16 mouse cellular contexts compared by ENCODE assay signal in the genomic region with DNA sequence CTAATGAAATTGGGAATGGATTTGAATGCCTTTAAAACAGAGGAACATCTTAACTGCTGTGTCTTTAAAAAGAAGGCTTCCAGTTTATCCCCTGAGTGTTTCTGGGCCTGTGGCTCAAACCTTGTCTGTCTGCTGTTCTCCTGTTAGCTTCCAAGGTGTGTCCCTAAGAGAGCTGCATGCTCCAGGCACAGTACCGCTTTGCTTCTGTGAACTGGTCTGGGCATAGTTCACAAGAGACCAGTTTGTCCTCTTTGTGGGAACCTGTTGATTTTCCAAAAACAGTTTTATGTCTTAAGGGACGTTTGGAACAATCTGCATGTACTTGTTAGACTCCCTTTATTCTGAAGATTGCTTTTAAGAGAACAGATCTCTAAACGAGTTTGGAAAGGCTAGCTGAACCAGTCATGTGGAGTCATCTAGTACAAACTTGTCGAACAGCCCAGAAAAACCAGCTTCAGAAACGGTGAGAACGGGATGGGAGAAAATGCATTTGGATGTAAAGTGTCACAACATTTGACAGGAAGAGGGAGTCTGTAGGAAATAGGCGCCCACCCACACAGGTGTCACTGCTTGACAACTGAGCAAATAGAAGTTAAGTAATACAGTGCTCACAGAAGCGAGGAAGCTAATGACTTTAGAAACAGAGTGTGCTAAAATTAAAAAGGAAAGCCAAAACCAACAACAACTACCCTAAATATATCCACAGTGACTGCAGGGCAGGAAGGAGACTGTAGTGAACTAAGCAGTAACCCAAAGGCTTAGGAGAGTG. TPM values are rescaled to one million over a fixed set of nuclear protein-coding genes. Genes with fewer than 3 reads are reported as not detected.
DNase-seq lines count a peak whose midpoint lies in the region; ATAC-seq and TF ChIP-seq lines count a peak whose summit lies in the region.
"Had no signal": no experiment of that assay in that cellular context is flagged by ENCODE, and none has a peak within 500 bp of the region (broad histone marks: within the 10 kb centered on the region; RNA-seq: fewer than 3 reads in every experiment).

No protein-coding gene starts in this region.

- TF ChIP-seq CTCF in liver, postnatal 0 days (IDR thresholded peaks at IDR 0.05; ENCODE audit: low read depth): no peak

- H3K4me3 ChIP-seq in kidney, embryonic 14.5 days (ENCODE audit: low read length): no peak overlapping the region
- peak overlapping the region; percentile 28 for H3K4me3 ChIP-seq in megakaryocyte, embryonic 14.5 days (replicated peaks)
- H3K4me3 ChIP-seq in embryonic facial prominence, embryonic 15.5 days (replicated peaks): no peak overlapping the region
- no peak overlapping the region for H3K4me3 ChIP-seq in liver, postnatal 0 days (ENCODE audit: low read depth, low read length)
- H3K4me3 ChIP-seq in hindbrain, embryonic 14.5 days (replicated peaks; ENCODE audit: low read length): no peak overlapping the region
- H3K4me3 ChIP-seq: erythroblast, embryonic 14.5 days; heart, adult 2 months; hindbrain, embryonic 12.5 days had no signal

- DNase-seq in kidney, adult 8-10 months: no peak
- DNase-seq in liver, postnatal 0 days: no peak
- DNase-seq in lung, postnatal 25 days (ENCODE audit: low spot score): no peak
- DNase-seq in hindbrain, embryonic 14.5 days (ENCODE audit: low spot score): no peak
- DNase-seq: adrenal gland, postnatal 14 days; cerebellum, adult 8-10 months; heart, adult 2 months; lung, adult 2 months; right cerebral cortex, postnatal 14 days had no signal

- H3K9me3 ChIP-seq in kidney, embryonic 14.5 days (ENCODE audit: control insufficient read depth, low read length): no peaks in the 10 kb centered on the region
- H3K9me3 ChIP-seq in megakaryocyte, embryonic 14.5 days: no peaks in the 10 kb centered on the region
- H3K9me3 ChIP-seq in embryonic facial prominence, embryonic 15.5 days (replicated peaks): no peaks in the 10 kb centered on the region
- H3K9me3 ChIP-seq in liver, postnatal 0 days (ENCODE audit: low read length): no peaks in the 10 kb centered on the region
- no peaks in the 10 kb centered on the region for H3K9me3 ChIP-seq in hindbrain, embryonic 14.5 days (ENCODE audit: control insufficient read depth, low read length)
- H3K9me3 ChIP-seq: hindbrain, embryonic 12.5 days had no signal

- no peak overlapping the region for H3K4me2 ChIP-seq in kidney, embryonic 14.5 days (replicated peaks; ENCODE audit: low read depth, low read length)
- H3K4me2 ChIP-seq in embryonic facial prominence, embryonic 15.5 days (replicated peaks): 0 out of 2 replicates have a peak overlapping the region, but pooled peaks have one; percentile 10
- no peak overlapping the region for H3K4me2 ChIP-seq in liver, postnatal 0 days (ENCODE audit: low read depth, low read length)
- no peak overlapping the region for H3K4me2 ChIP-seq in hindbrain, embryonic 14.5 days (replicated peaks)
- H3K4me2 ChIP-seq: hindbrain, embryonic 12.5 days had no signal

- no peaks in the 10 kb centered on the region for H3K27me3 ChIP-seq in kidney, embryonic 14.5 days (ENCODE audit: control insufficient read depth, insufficient read depth, low read length)
- no peaks in the 10 kb centered on the region for H3K27me3 ChIP-seq in megakaryocyte, embryonic 14.5 days (replicated peaks)
- H3K27me3 ChIP-seq in embryonic facial prominence, embryonic 15.5 days: no peaks in the 10 kb centered on the region
- H3K27me3 ChIP-seq in liver, postnatal 0 days (ENCODE audit: insufficient read depth, low read length): no peaks in the 10 kb centered on the region
- H3K27me3 ChIP-seq in hindbrain, embryonic 14.5 days (ENCODE audit: control insufficient read depth, insufficient read depth, low read length): no peaks in the 10 kb centered on the region
- H3K27me3 ChIP-seq: hindbrain, embryonic 12.5 days had no signal

- 0 out of 2 replicates have a peak, but pooled peaks have one; percentile 39 for ATAC-seq in kidney, embryonic 14.5 days (ENCODE audit: low FRiP score, low TSS enrichment)
- ATAC-seq in megakaryocyte, adult 5-6 weeks (ENCODE audit: poor library complexity, severe bottlenecking): no peak
- 0 out of 2 replicates have a peak, but pooled peaks have one; percentile 60 for ATAC-seq in embryonic facial prominence, embryonic 15.5 days (ENCODE audit: insufficient number of reproducible peaks, low FRiP score, low TSS enrichment, low read depth)
- peak; percentile 59 for ATAC-seq in liver, postnatal 0 days
- no peak for ATAC-seq in hindbrain, embryonic 14.5 days (ENCODE audit: low FRiP score)
- ATAC-seq: intestine, embryonic 16.5 days had no signal

- TF ChIP-seq EP300 in liver, postnatal 0 days (IDR thresholded peaks at IDR 0.05; ENCODE audit: low read depth): no peak

- H3K4me1 ChIP-seq in kidney, embryonic 14.5 days (ENCODE audit: control insufficient read depth, insufficient read depth, low read length): 0 out of 2 replicates have a peak, but pooled peaks cover 5% of the 10 kb centered on the region
- peaks cover 69% of the 10 kb centered on the region for H3K4me1 ChIP-seq in megakaryocyte, embryonic 14.5 days
- no peaks in the 10 kb centered on the region for H3K4me1 ChIP-seq in embryonic facial prominence, embryonic 15.5 days
- H3K4me1 ChIP-seq in liver, postnatal 0 days (ENCODE audit: insufficient read depth): peaks cover 19% of the 10 kb centered on the region
- H3K4me1 ChIP-seq in hindbrain, embryonic 14.5 days (replicated peaks; ENCODE audit: control insufficient read depth, insufficient read depth, low read length): no peaks in the 10 kb centered on the region

- H3K36me3 ChIP-seq in kidney, embryonic 14.5 days (ENCODE audit: control insufficient read depth, insufficient read depth, low read length): peaks cover 11% of the 10 kb centered on the region; the same call in 1 of the 2 replicates
- H3K36me3 ChIP-seq in megakaryocyte, embryonic 14.5 days (replicated peaks; ENCODE audit: low read length): peaks cover 70% of the 10 kb centered on the region
- H3K36me3 ChIP-seq in embryonic facial prominence, embryonic 15.5 days: peaks cover 9% of the 10 kb centered on the region; the same call in 1 of the 2 replicates
- peaks cover 11% of the 10 kb centered on the region; the same call in 1 of the 2 replicates for H3K36me3 ChIP-seq in liver, postnatal 0 days (replicated peaks; ENCODE audit: insufficient read depth, low read length)
- peaks cover 29% of the 10 kb centered on the region for H3K36me3 ChIP-seq in hindbrain, embryonic 14.5 days (replicated peaks; ENCODE audit: control insufficient read depth, insufficient read depth)

- H3K27ac ChIP-seq in kidney, embryonic 14.5 days (ENCODE audit: low read depth, low read length): no peak overlapping the region
- peak overlapping the region; percentile 79 for H3K27ac ChIP-seq in embryonic facial prominence, embryonic 15.5 days (replicated peaks)
- peak overlapping the region; percentile 45 for H3K27ac ChIP-seq in liver, postnatal 0 days (ENCODE audit: low read depth)
- no peak overlapping the region for H3K27ac ChIP-seq in hindbrain, embryonic 14.5 days
- H3K27ac ChIP-seq: heart, adult 2 months; hindbrain, embryonic 12.5 days had no signal

- 43% methylated on average over 8 of the region's 8 CpGs for WGBS in kidney, embryonic 14.5 days
- WGBS in embryonic facial prominence, embryonic 15.5 days: 61% methylated on average over 8 of the region's 8 CpGs
- WGBS in liver, postnatal 0 days (ENCODE audit: insufficient replicate concordance): 46% methylated on average over 8 of the region's 8 CpGs
- WGBS in hindbrain, embryonic 14.5 days: 86% methylated on average over 8 of the region's 8 CpGs

- H3K9ac ChIP-seq in kidney, embryonic 14.5 days (ENCODE audit: low read depth, low read length): no peak overlapping the region
- H3K9ac ChIP-seq in embryonic facial prominence, embryonic 15.5 days: no peak overlapping the region
- H3K9ac ChIP-seq in liver, postnatal 0 days (replicated peaks): no peak overlapping the region
- no peak overlapping the region for H3K9ac ChIP-seq in hindbrain, embryonic 14.5 days
- H3K9ac ChIP-seq: hindbrain, embryonic 12.5 days had no signal

RNA-seq across cellular contexts. Expression of a gene that starts 11.8 kb away (rescaled TPM):
- 51.4 and 73.9 TPM in 2 replicates for polyA plus RNA-seq in kidney, embryonic 14.5 days (2014; fragmentation: Nextera tagmentation; extraction: Ambion mirVana)
- 8.7 and 58.7 TPM in 2 replicates for polyA plus RNA-seq in megakaryocyte, embryonic 14.5 days (2012; ENCODE audit: insufficient read depth, low replicate concordance)
- 60.5 and 61.3 TPM in 2 replicates for total RNA-seq in megakaryocyte, adult 5-6 weeks (2015)
- total RNA-seq in megakaryocyte, adult 5-6 weeks (2017): 7.6 and 12.4 TPM in 2 replicates
- 116 and 120 TPM in 2 replicates for polyA plus RNA-seq in embryonic facial prominence, embryonic 15.5 days (2015; fragmentation: Nextera tagmentation; extraction: Ambion mirVana)
- polyA plus RNA-seq in liver, postnatal 0 days (2015; fragmentation: Nextera tagmentation; extraction: Ambion mirVana): 138 and 154 TPM in 2 replicates
- 29.3 and 29.9 TPM in 2 replicates for polyA plus RNA-seq in hindbrain, embryonic 14.5 days (2014; fragmentation: Nextera tagmentation; extraction: Ambion mirVana)

Comparison
In these comparisons a context has a peak if more than half of its experiments do, and no peak if none do; other contexts are left out.
1. ATAC-seq: peak in kidney, embryonic 14.5 days (single experiment), embryonic facial prominence, embryonic 15.5 days (single experiment) and liver, postnatal 0 days (single experiment); none in megakaryocyte, adult 5-6 weeks (single experiment) and hindbrain, embryonic 14.5 days (single experiment).
2. H3K27ac ChIP-seq: peak in embryonic facial prominence, embryonic 15.5 days (single experiment) and liver, postnatal 0 days (single experiment); none in kidney, embryonic 14.5 days (single experiment) and hindbrain, embryonic 14.5 days (single experiment).